Mouse (Mus musculus) cerebellum, adult 11-12 months (tissue): ENCODE measurements at regions not wholly inside any gene's neighbourhood (a gene's known extent, or its start where the extent isn't known, plus 50 kb on each side); places are given as distances from the start of the nearest gene placed in this dataset.

Experiments
- DNase-seq: peaks from one replicate; pipeline ENCODE4 v3.0.0; 2022

GRCm38 (mm10) chr8:91865361-91865760 is 63.5 kb upstream of the Irx3 start:
- DNase-seq: no peak

GRCm38 (mm10) chr8:91863505-91863904 is 61.6 kb upstream of the Irx3 start:
- no peak for DNase-seq

- no peak for DNase-seq
Measured at GRCm38 (mm10) chr8:91855881-91856280, 54.0 kb upstream of the Irx3 start.

GRCm38 (mm10) chr8:91854369-91854768 is 52.5 kb upstream of the Irx3 start:
- DNase-seq: no peak

GRCm38 (mm10) chr8:91853803-91854202 is 51.9 kb upstream of the Irx3 start:
- DNase-seq: no peak

- no peak for DNase-seq
Measured at GRCm38 (mm10) chr8:91853336-91853735, 51.5 kb upstream of the Irx3 start.
